Mouse (Mus musculus): ENCODE results near the gene 8030411F24Rik. TPM values are rescaled to one million over a fixed set of nuclear protein-coding genes. Genes with fewer than 3 reads are reported as not detected.

The 8030411F24Rik gene
- total RNA-seq, 2 experiments from 2014 or later, result not detected

Other genes starting within 250 kb of the 8030411F24Rik start
- gene Nxt1, start 109.4 kb upstream of the 8030411F24Rik start, total RNA-seq (2015), result 66.4 and 80.3 TPM in 2 replicates
- gene Nxt1, start 109.4 kb upstream of the 8030411F24Rik start, total RNA-seq (2017), result 26.9 and 39.4 TPM in 2 replicates
- gene Gzf1, start 101.0 kb upstream of the 8030411F24Rik start, total RNA-seq (2015), result 10.7 and 14.5 TPM in 2 replicates
- gene Gzf1, start 101.0 kb upstream of the 8030411F24Rik start, total RNA-seq (2017), result 14.4 and 15.0 TPM in 2 replicates
- 0.36 and 0.57 TPM in 2 replicates for gene Napb, start 49.5 kb upstream of the 8030411F24Rik start, total RNA-seq (2015)
- gene Napb, start 49.5 kb upstream of the 8030411F24Rik start, total RNA-seq (2017), result 0.29 and 0.53 TPM in 2 replicates
- gene Cstl1, start 31.7 kb upstream of the 8030411F24Rik start, total RNA-seq (2015), result not detected in 2 replicates
- gene Cstl1, start 31.7 kb upstream of the 8030411F24Rik start, total RNA-seq (2017), result not detected in 2 replicates
- gene Cst11, start 10.5 kb upstream of the 8030411F24Rik start, total RNA-seq (2015), result not detected in 2 replicates
- gene Cst11, start 10.5 kb upstream of the 8030411F24Rik start, total RNA-seq (2017), result not detected in 2 replicates
- not detected in 2 replicates for gene Cst12, start 7.4 kb downstream of the 8030411F24Rik start, total RNA-seq (2015)
- gene Cst12, start 7.4 kb downstream of the 8030411F24Rik start, total RNA-seq (2017), result not detected in 2 replicates
- not detected in 2 replicates for gene Cst8, start 16.8 kb downstream of the 8030411F24Rik start, total RNA-seq (2015)
- gene Cst8, start 16.8 kb downstream of the 8030411F24Rik start, total RNA-seq (2017), result not detected in 2 replicates
- gene Cst13, start 38.1 kb downstream of the 8030411F24Rik start, total RNA-seq (2015), result not detected in 2 replicates
- gene Cst13, start 38.1 kb downstream of the 8030411F24Rik start, total RNA-seq (2017), result not detected in 2 replicates
- not detected in 2 replicates for gene Cst9, start 53.1 kb downstream of the 8030411F24Rik start, total RNA-seq (2015)
- not detected in 2 replicates for gene Cst9, start 53.1 kb downstream of the 8030411F24Rik start, total RNA-seq (2017)
- not detected in 2 replicates for gene 9230104L09Rik, start 83.0 kb downstream of the 8030411F24Rik start, total RNA-seq (2015)
- not detected in 2 replicates for gene 9230104L09Rik, start 83.0 kb downstream of the 8030411F24Rik start, total RNA-seq (2017)
- 1,273 and 1,418 TPM in 2 replicates for gene Cst3, start 93.7 kb downstream of the 8030411F24Rik start, total RNA-seq (2015)
- 1,036 and 1,154 TPM in 2 replicates for gene Cst3, start 93.7 kb downstream of the 8030411F24Rik start, total RNA-seq (2017)
- gene Gm1330, start 221.2 kb downstream of the 8030411F24Rik start, total RNA-seq (2015), result not detected in 2 replicates
- not detected in 2 replicates for gene Gm1330, start 221.2 kb downstream of the 8030411F24Rik start, total RNA-seq (2017)
- not detected in 2 replicates for gene Gm10750, start 235.2 kb downstream of the 8030411F24Rik start, total RNA-seq (2015)
- not detected in 2 replicates for gene Gm10750, start 235.2 kb downstream of the 8030411F24Rik start, total RNA-seq (2017)